Mouse (Mus musculus): ENCODE results near the gene Pank4. TPM values are rescaled to one million over a fixed set of nuclear protein-coding genes. Genes with fewer than 3 reads are reported as not detected.

The Pank4 gene
- polyA plus RNA-seq, 1 experiment: not detected

DNA sequence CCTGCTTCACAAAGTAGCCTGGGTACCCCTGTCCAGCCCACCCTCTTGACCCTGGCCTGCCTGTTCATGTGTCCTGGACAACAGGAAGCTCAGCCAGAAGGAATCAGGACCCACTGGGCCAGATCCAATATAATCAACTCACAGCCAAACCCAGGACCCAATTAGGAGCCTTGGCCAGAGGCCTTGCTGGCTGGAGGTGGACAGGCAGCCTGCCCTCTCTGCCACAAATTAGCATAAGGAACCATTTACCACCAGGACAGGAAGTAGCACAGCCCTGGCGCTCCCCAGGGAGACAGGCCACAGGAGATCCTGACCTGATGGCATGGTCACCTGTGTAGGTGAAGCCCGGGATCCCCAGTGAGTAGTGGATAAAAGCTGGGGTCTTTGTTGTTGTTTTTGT, 48.2 kb downstream of the Pank4 start:
- 68% methylated on average over 2 of the region's 2 CpGs for WGBS
- Histone ChIP-seq H3K4me1 (ENCODE audit: control insufficient read depth, insufficient read depth, low read length) (peaks cover 57% of the 10 kb centered on the region), H3K27ac (ENCODE audit: insufficient read depth, low read depth, low read length) (no peak overlapping the region), H3K4me3 (ENCODE audit: insufficient read depth, low read depth, low read length) (no peak overlapping the region)
- no peak for TF ChIP-seq POLR2A (IDR thresholded peaks at IDR 0.05; ENCODE audit: insufficient read depth, low read depth, low read length)
- no peak for TF ChIP-seq CTCF (IDR thresholded peaks at IDR 0.05; ENCODE audit: insufficient read depth, low read depth, low read length)

DNA sequence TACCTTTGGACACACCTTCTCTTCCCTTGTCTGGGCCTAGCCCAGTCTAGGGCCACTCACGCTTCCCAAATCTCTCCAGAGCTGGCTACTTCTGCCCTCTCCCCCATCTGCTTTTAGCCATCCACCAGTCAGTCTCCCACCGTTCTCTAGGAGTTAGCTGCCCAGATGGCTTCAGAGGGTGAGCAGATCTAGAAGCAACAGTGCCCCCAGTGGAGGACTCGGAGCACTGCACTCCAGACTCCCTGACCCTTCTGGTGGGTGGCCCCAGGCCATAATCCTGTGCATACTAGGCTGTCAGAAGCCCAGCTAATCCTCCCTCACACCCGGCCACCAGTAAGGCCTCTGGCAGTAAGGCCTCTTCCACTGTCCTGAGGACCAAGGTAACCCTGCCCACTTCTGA, 48.9 kb downstream of the Pank4 start:
- Histone ChIP-seq H3K4me3 (ENCODE audit: insufficient read depth, low read depth, low read length) (no peak overlapping the region), H3K27ac (ENCODE audit: insufficient read depth, low read depth, low read length) (no peak overlapping the region), H3K4me1 (ENCODE audit: control insufficient read depth, insufficient read depth, low read length) (peaks cover 63% of the 10 kb centered on the region)
- WGBS: 21% methylated on average over 4 of the region's 4 CpGs
- TF ChIP-seq POLR2A (IDR thresholded peaks at IDR 0.05; ENCODE audit: insufficient read depth, low read depth, low read length): no peak
- TF ChIP-seq CTCF (IDR thresholded peaks at IDR 0.05; ENCODE audit: insufficient read depth, low read depth, low read length): peak; percentile 72; the same call in 1 of the 2 replicates

DNA sequence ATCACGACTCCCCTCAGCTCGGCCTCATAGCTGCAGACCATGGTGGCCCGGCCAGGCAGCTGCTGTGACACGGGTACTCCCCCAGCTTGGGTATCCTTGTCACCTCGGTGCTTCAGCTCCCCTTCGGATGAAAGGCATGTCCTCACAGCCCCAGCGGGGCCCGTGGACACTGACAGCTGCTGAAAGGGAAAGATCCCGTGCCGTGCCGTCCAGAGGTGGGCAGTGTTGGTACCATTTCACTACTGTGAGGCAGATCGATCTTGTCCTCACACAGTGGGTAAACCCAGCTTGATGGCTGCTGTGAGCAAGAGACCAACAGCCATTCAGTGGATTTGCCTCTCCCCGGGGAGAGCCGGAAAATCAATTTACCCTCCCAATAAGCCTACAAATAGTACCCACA, 50.3 kb downstream of the Pank4 start:
- TF ChIP-seq CTCF (IDR thresholded peaks at IDR 0.05; ENCODE audit: insufficient read depth, low read depth, low read length): no peak
- TF ChIP-seq POLR2A (IDR thresholded peaks at IDR 0.05; ENCODE audit: insufficient read depth, low read depth, low read length): no peak
- 78% methylated on average over 14 of the region's 14 CpGs for WGBS
- Histone ChIP-seq H3K27ac (ENCODE audit: insufficient read depth, low read depth, low read length) (no peak overlapping the region), H3K4me3 (ENCODE audit: insufficient read depth, low read depth, low read length) (no peak overlapping the region), H3K4me1 (ENCODE audit: control insufficient read depth, insufficient read depth, low read length) (peaks cover 75% of the 10 kb centered on the region)

DNA sequence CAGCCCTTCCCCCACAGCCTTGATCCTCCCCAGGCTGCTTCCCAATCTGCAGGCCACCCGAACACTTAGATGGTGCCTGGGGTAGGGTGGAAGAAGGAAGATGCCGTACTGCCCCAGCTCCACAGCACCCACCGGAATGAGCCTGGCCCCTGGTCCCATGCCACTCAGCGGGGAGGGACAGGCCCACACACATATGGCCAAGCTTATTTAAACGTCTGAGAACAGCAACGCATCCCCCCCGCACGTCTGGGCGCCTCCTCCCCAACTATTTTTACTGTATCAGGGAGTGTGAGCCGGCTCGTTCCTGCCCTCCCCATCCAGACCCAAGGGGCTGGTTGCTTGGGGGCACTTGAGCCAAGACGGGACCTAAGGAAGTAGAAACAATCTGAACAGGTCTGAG, 50.9 kb downstream of the Pank4 start:
- no peak for TF ChIP-seq POLR2A (IDR thresholded peaks at IDR 0.05; ENCODE audit: insufficient read depth, low read depth, low read length)
- TF ChIP-seq CTCF (IDR thresholded peaks at IDR 0.05; ENCODE audit: insufficient read depth, low read depth, low read length): no peak
- Histone ChIP-seq H3K4me3 (ENCODE audit: insufficient read depth, low read depth, low read length) (no peak overlapping the region), H3K27ac (ENCODE audit: insufficient read depth, low read depth, low read length) (no peak overlapping the region), H3K4me1 (ENCODE audit: control insufficient read depth, insufficient read depth, low read length) (peaks cover 78% of the 10 kb centered on the region)
- 75% methylated on average over 12 of the region's 12 CpGs for WGBS

GRCm38 (mm10) chr4:155015550-155015949, 51.6 kb downstream of the Pank4 start:
- Histone ChIP-seq H3K27ac (ENCODE audit: insufficient read depth, low read depth, low read length) (no peak overlapping the region), H3K4me1 (ENCODE audit: control insufficient read depth, insufficient read depth, low read length) (peaks cover 81% of the 10 kb centered on the region), H3K4me3 (ENCODE audit: insufficient read depth, low read depth, low read length) (no peak overlapping the region)
- WGBS: 94% methylated on average over 4 of the region's 4 CpGs
- no peak for TF ChIP-seq CTCF (IDR thresholded peaks at IDR 0.05; ENCODE audit: insufficient read depth, low read depth, low read length)

DNA sequence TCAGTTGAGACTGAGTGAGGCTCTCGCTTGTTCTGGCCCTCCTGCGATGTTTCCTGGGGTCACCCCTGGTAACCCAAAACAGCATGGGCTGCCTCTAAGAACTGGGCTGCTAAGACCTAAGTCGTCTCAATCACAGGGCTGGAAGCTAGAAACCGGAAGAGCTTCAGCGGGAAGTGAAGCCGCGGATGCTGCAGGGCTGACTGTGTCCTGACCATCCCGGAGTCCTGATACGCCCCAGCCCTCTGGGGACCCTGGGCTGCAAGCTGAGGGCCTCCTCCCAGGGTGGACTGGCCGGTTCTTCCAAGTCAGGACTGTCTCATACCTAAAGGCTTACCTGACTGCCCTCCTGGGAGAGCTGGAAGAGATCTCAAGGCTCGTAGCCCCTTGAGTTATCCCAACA, 52.9 kb downstream of the Pank4 start:
- Histone ChIP-seq H3K4me3 (ENCODE audit: insufficient read depth, low read depth, low read length) (no peak overlapping the region), H3K4me1 (ENCODE audit: control insufficient read depth, insufficient read depth, low read length) (peaks cover 81% of the 10 kb centered on the region), H3K27ac (ENCODE audit: insufficient read depth, low read depth, low read length) (no peak overlapping the region)
- no peak for TF ChIP-seq POLR2A (IDR thresholded peaks at IDR 0.05; ENCODE audit: insufficient read depth, low read depth, low read length)
- 84% methylated on average over 11 of the region's 11 CpGs for WGBS

- TF ChIP-seq POLR2A (IDR thresholded peaks at IDR 0.05; ENCODE audit: insufficient read depth, low read depth, low read length) (no peak), CTCF (IDR thresholded peaks at IDR 0.05; ENCODE audit: insufficient read depth, low read depth, low read length) (no peak)
- H3K4me3 ChIP-seq (ENCODE audit: insufficient read depth, low read depth, low read length): no peak overlapping the region
- WGBS: 73% methylated on average over 11 of the region's 11 CpGs
- H3K4me1 ChIP-seq (ENCODE audit: control insufficient read depth, insufficient read depth, low read length): peaks cover 79% of the 10 kb centered on the region
- H3K27ac ChIP-seq (ENCODE audit: insufficient read depth, low read depth, low read length): no peak overlapping the region
Observed at GRCm38 (mm10) chr4:155017253-155017878, 53.4 kb downstream of the Pank4 start.

GRCm38 (mm10) chr4:155018066-155018465, 54.1 kb downstream of the Pank4 start:
- Histone ChIP-seq H3K4me3 (ENCODE audit: insufficient read depth, low read depth, low read length) (peak overlapping the region; percentile 28; the same call in 1 of the 2 replicates), H3K27ac (ENCODE audit: insufficient read depth, low read depth, low read length) (no peak overlapping the region), H3K4me1 (ENCODE audit: control insufficient read depth, insufficient read depth, low read length) (peaks cover 83% of the 10 kb centered on the region)
- WGBS: 86% methylated on average over 8 of the region's 8 CpGs
- TF ChIP-seq POLR2A (IDR thresholded peaks at IDR 0.05; ENCODE audit: insufficient read depth, low read depth, low read length) (no peak), CTCF (IDR thresholded peaks at IDR 0.05; ENCODE audit: insufficient read depth, low read depth, low read length) (no peak)

- H3K4me3 ChIP-seq (ENCODE audit: insufficient read depth, low read depth, low read length): peak overlapping the region; percentile 28
Observed at GRCm38 (mm10) chr4:155018601-155019335, 54.8 kb downstream of the Pank4 start.

More at GRCm38 (mm10) chr4:155018601-155019335, 54.8 kb downstream of the Pank4 start:
- no peak; the same call in 1 of the 2 replicates for TF ChIP-seq CTCF (IDR thresholded peaks at IDR 0.05; ENCODE audit: insufficient read depth, low read depth, low read length)
- TF ChIP-seq POLR2A (IDR thresholded peaks at IDR 0.05; ENCODE audit: insufficient read depth, low read depth, low read length): no peak
- H3K27ac ChIP-seq (ENCODE audit: insufficient read depth, low read depth, low read length): no peak overlapping the region
- H3K4me1 ChIP-seq (ENCODE audit: control insufficient read depth, insufficient read depth, low read length): peaks cover 85% of the 10 kb centered on the region
- 43% methylated on average over 15 of the region's 15 CpGs for WGBS

Data from olfactory bulb, adult 2 months (tissue).